16 mouse cellular contexts compared by ENCODE assay signal in genomic region chr10:76668261-76668946, GRCm38 (mm10). TPM values are rescaled to one million over a fixed set of nuclear protein-coding genes. Genes with fewer than 3 reads are reported as not detected.
DNase-seq lines count a peak whose midpoint lies in the region; ATAC-seq and TF ChIP-seq lines count a peak whose summit lies in the region.
"Had no signal": no experiment of that assay in that cellular context is flagged by ENCODE, and none has a peak within 500 bp of the region (broad histone marks: within the 10 kb centered on the region; RNA-seq: fewer than 3 reads in every experiment).

No protein-coding gene starts in this region.

- H3K27me3 ChIP-seq in heart, embryonic 10.5 days (ENCODE audit: insufficient read depth, poor library complexity, severe bottlenecking) = no peaks in the 10 kb centered on the region
- H3K27me3 ChIP-seq in heart, embryonic 12.5 days (replicated peaks) = no peaks in the 10 kb centered on the region
- H3K27me3 ChIP-seq in lung, embryonic 15.5 days = no peaks in the 10 kb centered on the region
- H3K27me3 ChIP-seq in stomach, embryonic 14.5 days (ENCODE audit: control insufficient read depth, insufficient read depth, low read length) = no peaks in the 10 kb centered on the region
- H3K27me3 ChIP-seq: heart, embryonic 13.5 days; limb, embryonic 12.5 days; neural tube, embryonic 15.5 days had no signal

- no peaks in the 10 kb centered on the region for H3K36me3 ChIP-seq in heart, embryonic 10.5 days
- H3K36me3 ChIP-seq in heart, embryonic 12.5 days = no peaks in the 10 kb centered on the region
- no peaks in the 10 kb centered on the region for H3K36me3 ChIP-seq in lung, embryonic 15.5 days
- H3K36me3 ChIP-seq in stomach, embryonic 14.5 days (ENCODE audit: control insufficient read depth, insufficient read depth, low read length) = no peaks in the 10 kb centered on the region
- H3K36me3 ChIP-seq: heart, embryonic 13.5 days; limb, embryonic 12.5 days; neural tube, embryonic 15.5 days had no signal

- TF ChIP-seq CTCF in embryonic fibroblast, embryonic 13.5 days (IDR thresholded peaks at IDR 0.05; ENCODE audit: borderline replicate concordance, insufficient read depth, low read length) = no peak

- 0 out of 2 replicates have a peak, but pooled peaks cover 3% of the 10 kb centered on the region for H3K4me1 ChIP-seq in heart, embryonic 10.5 days
- no peaks in the 10 kb centered on the region for H3K4me1 ChIP-seq in heart, embryonic 12.5 days (replicated peaks)
- H3K4me1 ChIP-seq in lung, embryonic 15.5 days = peaks cover 23% of the 10 kb centered on the region
- H3K4me1 ChIP-seq in embryonic fibroblast, embryonic 13.5 days (ENCODE audit: control insufficient read depth, insufficient read depth, low read length) = peaks cover 13% of the 10 kb centered on the region
- peaks cover 8% of the 10 kb centered on the region for H3K4me1 ChIP-seq in stomach, embryonic 14.5 days (ENCODE audit: control insufficient read depth, insufficient read depth, low read length)
- H3K4me1 ChIP-seq: heart, embryonic 13.5 days; neural tube, embryonic 15.5 days had no signal

- H3K9me3 ChIP-seq in heart, embryonic 10.5 days = no peaks in the 10 kb centered on the region
- peaks cover 13% of the 10 kb centered on the region; the same call in 1 of the 2 replicates for H3K9me3 ChIP-seq in heart, embryonic 12.5 days (replicated peaks)
- no peaks in the 10 kb centered on the region for H3K9me3 ChIP-seq in lung, embryonic 15.5 days
- peaks cover 11% of the 10 kb centered on the region; the same call in 1 of the 2 replicates for H3K9me3 ChIP-seq in stomach, embryonic 14.5 days (ENCODE audit: control insufficient read depth, low read depth, low read length)

- ATAC-seq in heart, embryonic 12.5 days (ENCODE audit: insufficient number of reproducible peaks, low FRiP score) = no peak
- ATAC-seq in lung, embryonic 15.5 days (ENCODE audit: borderline replicate concordance, extremely low read depth, low FRiP score, low TSS enrichment) = no peak
- no peak for ATAC-seq in stomach, embryonic 14.5 days (ENCODE audit: insufficient number of reproducible peaks, insufficient read depth, low FRiP score, low read depth)
- no peak for ATAC-seq in megakaryocyte-erythroid progenitor cell, adult 5-6 weeks (replicated peaks; ENCODE audit: low FRiP score, low TSS enrichment, poor library complexity, severe bottlenecking)
- ATAC-seq: forebrain, embryonic 16.5 days had no signal

- no peak overlapping the region for H3K9ac ChIP-seq in heart, embryonic 12.5 days
- H3K9ac ChIP-seq in lung, embryonic 15.5 days = no peak overlapping the region
- H3K9ac ChIP-seq in stomach, embryonic 14.5 days (replicated peaks; ENCODE audit: low read depth, low read length) = no peak overlapping the region
- H3K9ac ChIP-seq: heart, embryonic 13.5 days; limb, embryonic 12.5 days; neural tube, embryonic 15.5 days had no signal

- no peak overlapping the region for H3K4me2 ChIP-seq in heart, embryonic 12.5 days
- no peak overlapping the region for H3K4me2 ChIP-seq in lung, embryonic 15.5 days
- no peak overlapping the region for H3K4me2 ChIP-seq in stomach, embryonic 14.5 days (replicated peaks; ENCODE audit: low read depth, low read length)
- H3K4me2 ChIP-seq: heart, embryonic 13.5 days; limb, embryonic 12.5 days; midbrain, embryonic 11.5 days; neural tube, embryonic 15.5 days had no signal

- no peak overlapping the region for H3K27ac ChIP-seq in heart, embryonic 10.5 days
- no peak overlapping the region for H3K27ac ChIP-seq in heart, embryonic 12.5 days (ENCODE audit: poor library complexity, severe bottlenecking)
- H3K27ac ChIP-seq in lung, embryonic 15.5 days = peak overlapping the region; percentile 62; the same call in 1 of the 2 replicates
- H3K27ac ChIP-seq in embryonic fibroblast, embryonic 13.5 days (ENCODE audit: insufficient read depth, low read length) = peak overlapping the region; percentile 57
- H3K27ac ChIP-seq in stomach, embryonic 14.5 days (ENCODE audit: low read length) = peak overlapping the region; percentile 58; the same call in 1 of the 2 replicates
- H3K27ac ChIP-seq: heart, embryonic 13.5 days; limb, embryonic 12.5 days; neural tube, embryonic 15.5 days had no signal

- TF ChIP-seq POLR2A in embryonic fibroblast, embryonic 13.5 days (IDR thresholded peaks at IDR 0.05; ENCODE audit: low read depth, low read length) = no peak

- DNase-seq in heart, embryonic 10.5 days (ENCODE audit: low spot score) = peak; percentile 62
- no peak for DNase-seq in lung, postnatal 14 days
- no peak for DNase-seq in adrenal gland, postnatal 14 days
- DNase-seq: B cell, adult 2 months; cerebellum, adult 11-12 months; kidney, adult 9 months had no signal

- H3K4me3 ChIP-seq in heart, embryonic 10.5 days = no peak overlapping the region
- H3K4me3 ChIP-seq in heart, embryonic 12.5 days = no peak overlapping the region
- H3K4me3 ChIP-seq in lung, embryonic 15.5 days = no peak overlapping the region
- no peak overlapping the region for H3K4me3 ChIP-seq in embryonic fibroblast, embryonic 13.5 days (ENCODE audit: insufficient read depth, low read length)
- H3K4me3 ChIP-seq in stomach, embryonic 14.5 days (ENCODE audit: low read depth, low read length) = no peak overlapping the region
- H3K4me3 ChIP-seq: heart, embryonic 13.5 days; limb, embryonic 12.5 days; neural tube, embryonic 15.5 days had no signal

- WGBS in heart, embryonic 10.5 days = 90% methylated on average over 4 of the region's 4 CpGs
- WGBS in heart, embryonic 12.5 days = 81% methylated on average over 4 of the region's 4 CpGs
- 83% methylated on average over 4 of the region's 4 CpGs for WGBS in lung, embryonic 15.5 days
- 83% methylated on average over 4 of the region's 4 CpGs for WGBS in stomach, embryonic 14.5 days

RNA-seq across cellular contexts. Expression of gene Col6a2, which starts 45.0 kb away (rescaled TPM):
- 17.1 and 19.7 TPM in 2 replicates for polyA plus RNA-seq in heart, embryonic 10.5 days (2016; fragmentation: Nextera tagmentation; extraction: Ambion mirVana)
- 37.9 and 38.0 TPM in 2 replicates for polyA plus RNA-seq in heart, embryonic 12.5 days (2016; fragmentation: Nextera tagmentation; extraction: Ambion mirVana)
- polyA plus RNA-seq in lung, embryonic 15.5 days (2015; fragmentation: Nextera tagmentation; extraction: Ambion mirVana) = 287 and 298 TPM in 2 replicates
- polyA plus RNA-seq in embryonic fibroblast, embryonic 13.5 days (2011; ENCODE audit: insufficient read length, low read depth, missing spikeins) = 476 and 628 TPM in 2 replicates
- 148 and 176 TPM in 2 replicates for polyA plus RNA-seq in stomach, embryonic 14.5 days (2014; fragmentation: Nextera tagmentation; extraction: Ambion mirVana)
- 89.0 and 97.1 TPM in 2 replicates for total RNA-seq in adrenal gland, postnatal 14 days (2021)
- total RNA-seq in megakaryocyte-erythroid progenitor cell, adult 5-6 weeks (2014; fragmentation: Nextera tagmentation) = 0.70 TPM in 1 of 2 replicates, not detected in the other
- not detected in 2 replicates for total RNA-seq in megakaryocyte-erythroid progenitor cell, adult 5-6 weeks (2017)

RNA-seq across cellular contexts. Expression of gene Col6a1, which starts 57.6 kb away (rescaled TPM):
- polyA plus RNA-seq in heart, embryonic 10.5 days (2016; fragmentation: Nextera tagmentation; extraction: Ambion mirVana) = 17.1 and 18.2 TPM in 2 replicates
- 35.9 and 37.1 TPM in 2 replicates for polyA plus RNA-seq in heart, embryonic 12.5 days (2016; fragmentation: Nextera tagmentation; extraction: Ambion mirVana)
- 284 and 300 TPM in 2 replicates for polyA plus RNA-seq in lung, embryonic 15.5 days (2015; fragmentation: Nextera tagmentation; extraction: Ambion mirVana)
- 768 and 923 TPM in 2 replicates for polyA plus RNA-seq in embryonic fibroblast, embryonic 13.5 days (2011; ENCODE audit: insufficient read length, low read depth, missing spikeins)
- 275 and 292 TPM in 2 replicates for polyA plus RNA-seq in stomach, embryonic 14.5 days (2014; fragmentation: Nextera tagmentation; extraction: Ambion mirVana)
- total RNA-seq in adrenal gland, postnatal 14 days (2021) = 221 and 261 TPM in 2 replicates
- not detected in 2 replicates for total RNA-seq in megakaryocyte-erythroid progenitor cell, adult 5-6 weeks (2014; fragmentation: Nextera tagmentation)
- not detected in 2 replicates for total RNA-seq in megakaryocyte-erythroid progenitor cell, adult 5-6 weeks (2017)

Comparison
In these comparisons a context has a peak if more than half of its experiments do, and no peak if none do; other contexts are left out.
1. H3K27ac ChIP-seq: peak in lung, embryonic 15.5 days (single experiment), embryonic fibroblast, embryonic 13.5 days (single experiment) and stomach, embryonic 14.5 days (single experiment); none in heart, embryonic 10.5 days (single experiment) and heart, embryonic 12.5 days (single experiment).